Mouse (Mus musculus) stomach, postnatal 0 days (tissue): Measurements from ENCODE around the gene Axin1.

Experiments
- CTCF ChIP-seq: IDR thresholded peaks from 2 replicates; pipeline ENCODE4 v1.5.1; 2016; ENCODE audit warnings: antibody characterized with exemption, low read depth, mild to moderate bottlenecking, moderate library complexity
- EP300 ChIP-seq: optimal IDR thresholded peaks from 2 replicates; pipeline ENCODE3; 2016; ENCODE audit warnings: antibody characterized with exemption

DNA sequence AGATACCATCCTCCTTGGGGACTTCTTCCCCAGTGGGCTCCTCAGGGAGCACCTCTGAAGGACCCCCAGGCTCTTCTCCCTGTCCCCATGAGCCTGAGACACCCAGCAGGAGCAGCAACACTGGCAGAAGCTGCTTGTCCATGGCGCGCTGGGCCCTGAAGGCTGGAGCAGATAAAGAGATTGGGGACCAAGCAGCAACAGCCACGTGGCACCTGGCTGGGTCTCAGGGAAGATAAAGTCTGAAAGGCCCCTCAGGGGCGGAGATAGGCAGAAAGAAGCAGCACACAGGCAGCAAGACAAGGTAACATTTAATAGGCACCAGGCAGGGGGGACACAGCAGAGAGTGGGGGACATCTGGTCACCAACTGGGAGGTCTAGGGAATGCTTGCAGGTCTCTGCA, 60.4 kb downstream of the Axin1 start, which contains the start of gene Pdia2:
- TF ChIP-seq CTCF (no peak), EP300 (no peak)
